Mouse (Mus musculus): ENCODE data around the gene Zfp866. TPM values are rescaled to one million over a fixed set of nuclear protein-coding genes. Genes with fewer than 3 reads are reported as not detected.

The Zfp866 gene
- total RNA-seq, 2 experiments from 2014 or later = 14.4 to 16.2 TPM

- intact Hi-C loops (cut with DNase I) = no loop called here
Observed at GRCm38 (mm10) chr8:69799261-69799660, 8.3 kb upstream of the Zfp866 start.

GRCm38 (mm10) chr8:69797661-69798060 is 6.7 kb upstream of the Zfp866 start:
- DNase-seq = peak in 1 of 2 experiments; percentile 0
- intact Hi-C loops (cut with DNase I) = no loop called here

More at GRCm38 (mm10) chr8:69799261-69799660, 8.3 kb upstream of the Zfp866 start:
- peak in 1 of 2 experiments; percentile 1 for DNase-seq

GRCm38 (mm10) chr8:69796721-69797345 is 5.9 kb upstream of the Zfp866 start:
- intact Hi-C loops (cut with DNase I) = no loop called here
- DNase-seq = peak in 1 of 2 experiments; percentile 0

GRCm38 (mm10) chr8:69794901-69795300 is 3.9 kb upstream of the Zfp866 start:
- intact Hi-C loops (cut with DNase I) = no loop called here
- DNase-seq = peak in 1 of 2 experiments; percentile 0

GRCm38 (mm10) chr8:69794096-69794495 is 3.1 kb upstream of the Zfp866 start:
- intact Hi-C loops (cut with DNase I) = no loop called here
- DNase-seq = no peak

DNA sequence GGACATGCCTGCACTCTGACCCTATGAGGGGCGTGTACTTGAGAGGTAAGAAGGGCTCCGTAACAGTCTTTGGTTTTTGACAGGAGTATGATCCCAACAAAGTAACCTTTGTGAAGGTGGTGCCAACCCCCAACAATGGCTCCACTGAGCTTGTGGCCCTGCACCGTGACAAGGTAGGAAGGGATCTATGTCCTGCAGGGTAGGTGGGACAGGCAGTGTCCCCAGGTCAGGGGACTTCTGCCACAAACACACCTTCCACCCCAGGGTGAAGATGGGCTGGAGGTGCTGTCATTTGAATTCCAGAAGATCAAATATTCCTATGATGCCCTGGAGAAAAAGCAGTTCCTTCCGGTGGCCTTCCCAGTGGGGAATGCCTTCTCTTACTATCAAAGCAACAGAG is 2.7 kb upstream of the Zfp866 start:
- intact Hi-C loops (cut with DNase I) = no loop called here
- peak in 1 of 2 experiments; percentile 1 for DNase-seq

GRCm38 (mm10) chr8:69791415-69792068 is 564 bp upstream of the Zfp866 start:
- intact Hi-C loops (cut with DNase I) = loop anchor here (1.0 kb wide), 1 partner anchor 17 kb away; the partner anchor contains the start of gene Gm20422
- DNase-seq = no peak

DNA sequence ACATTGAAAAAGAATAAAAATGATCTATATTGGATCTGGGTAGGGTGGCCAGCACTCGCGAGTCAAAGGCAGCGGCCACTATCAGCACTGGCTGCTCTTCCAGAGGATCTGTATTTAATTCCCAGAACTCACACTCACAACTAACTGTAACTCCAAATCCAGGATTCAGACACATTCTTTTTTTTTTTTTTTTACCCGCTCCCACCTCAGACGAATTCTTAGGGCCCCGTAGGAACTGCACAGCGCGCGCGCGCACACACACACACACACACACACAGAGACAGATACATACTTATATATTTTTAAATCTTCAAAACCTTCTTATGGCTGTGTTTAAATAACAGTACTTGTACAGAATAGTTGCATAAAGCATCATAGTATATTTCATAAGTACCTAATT is 614 bp downstream of the Zfp866 start:
- intact Hi-C loops (cut with DNase I) = no loop called here

DNA sequence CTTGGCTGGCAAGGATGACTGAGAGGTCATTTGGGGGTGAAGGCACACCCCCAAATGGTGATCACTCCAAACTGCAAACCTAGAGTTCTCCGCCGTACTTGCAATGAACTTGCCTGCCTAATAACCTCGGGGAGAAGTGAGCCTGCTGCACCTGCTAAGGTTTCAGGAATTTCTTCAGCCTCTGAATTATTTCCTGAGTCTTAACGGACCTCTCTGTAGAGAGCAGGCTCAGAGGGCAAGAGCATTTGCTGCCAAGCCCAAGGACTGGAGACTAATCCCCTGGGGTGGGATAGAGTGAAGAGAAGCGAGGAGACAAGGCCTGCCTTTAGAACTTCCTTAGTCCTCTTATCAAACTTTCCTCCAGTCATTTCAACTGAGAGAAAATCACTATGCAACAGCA is 1.2 kb downstream of the Zfp866 start:
- intact Hi-C loops (cut with DNase I) = no loop called here
- peak in 1 of 2 experiments; percentile 2 for DNase-seq

More for the DNA sequence above, 614 bp downstream of the Zfp866 start:
- DNase-seq = peak in 1 of 2 experiments; percentile 1

DNA sequence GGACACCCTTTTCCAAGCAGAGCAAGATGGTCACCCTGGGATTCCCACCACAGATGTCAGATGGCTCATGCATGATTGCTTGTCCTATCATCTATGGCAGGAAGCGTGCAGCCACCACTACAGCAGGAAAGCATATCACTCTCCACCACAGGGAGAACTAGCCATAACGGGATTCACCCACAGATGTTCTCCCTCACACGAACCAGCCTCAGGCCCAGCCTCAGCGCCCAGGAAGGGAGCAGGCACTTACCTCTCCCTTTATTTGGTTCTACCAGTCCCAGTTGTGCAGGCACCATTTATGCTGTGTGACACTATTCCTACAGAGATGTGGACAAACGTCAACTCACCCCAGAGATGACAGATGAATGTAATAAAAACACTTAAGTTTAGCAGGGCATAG is 1.9 kb downstream of the Zfp866 start:
- intact Hi-C loops (cut with DNase I) = no loop called here
- DNase-seq = no peak

- DNase-seq = no peak
- intact Hi-C loops (cut with DNase I) = no loop called here
Observed at GRCm38 (mm10) chr8:69777111-69777510, 13.9 kb downstream of the Zfp866 start.

DNA sequence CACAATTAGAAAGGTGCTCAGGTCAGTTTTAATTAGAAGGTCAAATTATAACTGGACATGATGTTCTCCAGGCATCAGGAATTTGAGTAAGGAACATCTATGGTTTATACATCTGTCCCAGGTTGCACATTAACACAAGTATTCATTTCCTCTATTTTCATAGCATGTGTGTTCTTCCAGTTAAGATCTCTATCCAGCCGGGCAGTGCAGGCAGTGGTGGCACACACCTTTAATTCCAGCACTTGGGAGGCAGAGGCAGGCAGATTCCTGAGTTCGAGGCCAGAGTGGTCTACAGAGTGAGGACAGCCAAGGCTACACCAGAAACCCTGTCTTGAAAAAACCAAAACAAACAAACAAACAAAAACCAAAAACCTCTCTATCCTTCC is 15.8 kb downstream of the Zfp866 start:
- DNase-seq = no peak
- intact Hi-C loops (cut with DNase I) = loop anchor here (2.0 kb wide), 1 partner anchor 24 kb away; no protein-coding TSS in a partner anchor

GRCm38 (mm10) chr8:69774503-69775148 is 16.4 kb downstream of the Zfp866 start, which contains the start of gene Gm20422:
Gene Gm20422 (minus strand): TSS chr8:69774886.
- intact Hi-C loops (cut with DNase I) = loop anchor here (1.0 to 2.0 kb wide), 2 partner anchors 17 to 24 kb away; partner anchors contain the start of genes Atp13a1 and Zfp866
- peak; percentile 80 to 92 for DNase-seq

DNA sequence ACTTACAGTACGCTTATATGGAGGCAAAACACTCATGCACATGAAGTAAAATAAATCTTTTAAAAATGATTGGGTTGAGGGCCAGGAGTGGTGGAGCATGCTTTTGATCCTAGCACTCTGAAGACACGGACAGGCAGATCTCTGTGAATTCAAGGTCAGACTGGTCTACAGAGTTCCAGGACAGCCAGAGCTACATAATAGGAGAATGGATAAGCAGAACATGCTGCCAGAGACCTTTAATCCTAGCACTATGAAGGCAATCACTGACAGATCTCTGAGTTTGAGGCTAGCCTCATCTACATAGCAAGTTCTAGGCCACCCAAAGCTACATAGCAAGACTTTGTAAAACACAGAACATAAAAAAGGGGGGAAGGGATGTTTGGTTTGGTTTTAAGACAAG is 18.9 kb downstream of the Zfp866 start:
- intact Hi-C loops (cut with DNase I) = no loop called here
- DNase-seq = no peak

GRCm38 (mm10) chr8:69771221-69771620 is 19.8 kb downstream of the Zfp866 start:
- intact Hi-C loops (cut with DNase I) = no loop called here
- no peak for DNase-seq

- intact Hi-C loops (cut with DNase I) = no loop called here
- no peak for DNase-seq
Observed at GRCm38 (mm10) chr8:69761814-69762445, 29.0 kb downstream of the Zfp866 start.

GRCm38 (mm10) chr8:69758316-69758715 is 32.7 kb downstream of the Zfp866 start:
- intact Hi-C loops (cut with DNase I) = no loop called here
- DNase-seq = no peak

DNA sequence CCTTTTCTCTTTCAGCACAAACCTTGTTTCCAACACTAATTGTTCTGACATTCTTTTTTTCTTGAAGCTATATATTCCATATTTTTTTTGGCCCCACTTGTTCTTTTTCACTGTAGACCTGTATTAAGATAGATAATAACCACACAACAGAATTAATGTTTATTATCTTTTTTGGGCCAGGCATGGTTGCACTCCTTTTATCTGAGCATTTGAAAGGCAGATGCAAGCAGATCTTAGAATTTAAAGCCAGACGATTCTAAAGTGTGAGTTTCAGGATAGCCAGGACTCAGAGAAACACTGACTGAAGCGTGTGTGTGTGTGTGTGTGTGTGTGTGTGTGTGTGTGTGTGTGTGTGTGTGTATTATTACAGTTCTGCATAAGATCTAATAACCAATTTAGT is 38.5 kb downstream of the Zfp866 start:
- intact Hi-C loops (cut with DNase I) = no loop called here
- DNase-seq = no peak

GRCm38 (mm10) chr8:69749544-69750454 is 41.2 kb downstream of the Zfp866 start, which contains the start of gene Zfp963:
Gene Zfp963 (minus strand): TSS chr8:69749970.
- peak; percentile 98 for DNase-seq
- intact Hi-C loops (cut with DNase I) = loop anchor here (2.0 kb wide), 2 partner anchors 25 to 31 kb away; partner anchors contain the start of gene Gm20422

DNA sequence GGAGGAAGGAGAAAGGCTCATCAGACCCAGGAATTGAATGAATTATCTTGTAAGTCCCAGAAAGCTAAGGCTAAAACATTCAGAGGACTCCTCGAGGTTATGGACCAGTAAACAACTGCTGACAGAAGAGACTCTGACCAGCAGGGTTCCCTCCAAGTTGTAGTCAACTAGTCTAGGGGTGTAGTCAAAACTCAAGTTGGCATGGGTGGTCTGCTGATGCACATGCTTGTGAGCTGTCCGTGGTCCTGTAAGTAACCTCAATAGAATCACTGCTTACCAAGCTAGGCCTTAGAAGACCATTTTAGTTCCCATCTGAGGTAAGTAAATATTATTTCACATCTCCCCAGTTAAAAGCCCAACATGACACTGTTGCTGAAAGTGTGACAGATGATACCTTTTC is 49.7 kb downstream of the Zfp866 start:
- no peak for DNase-seq
- intact Hi-C loops (cut with DNase I) = no loop called here
